Comparison of ENCODE assay signal across 8 mouse cellular contexts in the genomic region with DNA sequence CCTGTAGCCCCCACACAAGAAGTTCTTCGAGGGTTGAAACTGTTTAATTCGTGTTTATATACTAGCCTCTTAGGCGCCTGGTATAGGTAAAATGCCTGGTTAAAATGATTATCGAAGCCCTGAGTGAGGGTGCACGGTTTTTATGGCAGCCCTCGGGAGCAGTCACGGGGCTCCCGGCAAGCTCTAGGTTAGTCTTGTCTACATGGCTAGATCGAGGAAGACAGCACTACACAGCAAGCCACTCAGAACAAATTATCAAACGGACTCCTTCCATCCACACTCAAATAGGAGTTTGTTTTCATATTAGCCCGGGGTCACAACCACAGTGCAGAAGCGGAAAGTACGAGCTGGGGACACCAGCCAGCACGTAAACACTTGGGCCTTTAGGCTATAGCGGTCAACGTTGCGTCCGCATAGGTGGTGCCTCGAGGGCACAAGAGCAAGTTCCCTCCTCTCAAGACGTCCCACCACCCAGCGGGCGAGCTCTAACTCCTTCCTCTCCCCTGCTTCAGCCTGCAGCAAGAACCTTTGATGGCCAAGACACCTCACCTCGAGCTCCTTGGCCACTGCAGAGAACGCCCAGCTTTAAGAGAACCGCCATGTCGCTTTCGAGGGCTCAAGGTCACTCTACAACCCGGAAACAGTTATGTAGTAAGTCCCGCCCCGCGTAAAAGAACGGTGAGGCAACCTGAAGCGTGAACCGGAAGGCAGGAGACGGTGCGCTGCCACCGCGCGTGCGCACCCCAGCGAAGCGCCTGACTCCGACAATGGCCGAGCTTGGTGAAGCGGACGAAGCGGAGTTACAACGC. TPM values are rescaled to one million over a fixed set of nuclear protein-coding genes. Genes with fewer than 3 reads are reported as not detected.
A peak's percentile ranks its signal among the peaks of the same experiment; 100 is the strongest.
DNase-seq lines count a peak whose midpoint lies in the region; ATAC-seq and TF ChIP-seq lines count a peak whose summit lies in the region.

A gene (minus strand): TSS at position 624 of the 809 bp plus-strand sequence.
A gene (plus strand): TSS at position 722 of the 809 bp plus-strand sequence.

- WGBS in forebrain, embryonic 15.5 days: 1% methylated on average over 48 of the region's 48 CpGs
- under 1% methylated on average over 48 of the region's 48 CpGs for WGBS in lung, adult 2 months

- no peak for TF ChIP-seq CTCF in lung, adult 2 months (IDR thresholded peaks at IDR 0.05; ENCODE audit: insufficient read depth, low read length)

- peak within 1 kb of the TSS; percentile 96 for H3K9ac ChIP-seq in ES-E14 (ENCODE audit: insufficient read depth, low read depth, low read length, poor library complexity, severe bottlenecking)
- H3K9ac ChIP-seq in forebrain, embryonic 15.5 days (replicated peaks): peak within 1 kb of the TSS; percentile 90

- peaks cover 16% of the 10 kb centered on the region for H3K36me3 ChIP-seq in ES-E14 (ENCODE audit: control insufficient read depth, insufficient read depth, low read length, poor library complexity, severe bottlenecking)
- H3K36me3 ChIP-seq in forebrain, embryonic 15.5 days: peaks cover 49% of the 10 kb centered on the region

- TF ChIP-seq POLR2A in lung, adult 2 months (IDR thresholded peaks at IDR 0.05; ENCODE audit: borderline replicate concordance, extremely low read depth, low read depth, low read length): peak; percentile 96

- peak within 1 kb of the TSS; percentile 65 for H3K27ac ChIP-seq in ES-E14 (ENCODE audit: insufficient read depth, low read depth, low read length, poor library complexity, severe bottlenecking)
- H3K27ac ChIP-seq in forebrain, embryonic 15.5 days (replicated peaks): peak within 1 kb of the TSS; percentile 84

- no peaks in the 10 kb centered on the region for H3K9me3 ChIP-seq in ES-E14 (ENCODE audit: control insufficient read depth, insufficient read depth, low read depth, low read length)
- H3K9me3 ChIP-seq in forebrain, embryonic 15.5 days: no peaks in the 10 kb centered on the region

- in situ Hi-C loops in ES-E14 (cut with MboI; ENCODE audit: low sequenced_read_pairs in 2 of 2, unreplicated experiment in 2 of 2): no loop called here

- H3K4me3 ChIP-seq in ES-E14 (ENCODE audit: insufficient read depth in 1 of 2, low read depth in 1 of 2, low read length in 2 of 2, poor library complexity in 1 of 2, severe bottlenecking in 1 of 2): peak within 1 kb of the TSS; percentile 75 to 79
- H3K4me3 ChIP-seq in forebrain, embryonic 15.5 days: peak within 1 kb of the TSS; percentile 93
- peak within 1 kb of the TSS; percentile 78 for H3K4me3 ChIP-seq in lung, adult 2 months (replicated peaks; ENCODE audit: extremely low read depth, low read depth, low read length)

- peak within 1 kb of the TSS; percentile 86 for H3K4me2 ChIP-seq in forebrain, embryonic 15.5 days (replicated peaks)

- intact Hi-C loops in heart, postnatal 25 days (cut with DNase I): no loop called here

- peak; percentile 93 for DNase-seq in ES-E14 (ENCODE audit: low read depth, low spot score)
- DNase-seq in cerebellum, adult 11-12 months: peak; percentile 95
- DNase-seq in heart, postnatal 25 days (ENCODE audit: low spot score): peak; percentile 90
- peak; percentile 93 to 97 for DNase-seq in layer of hippocampus, adult 18-20 months (ENCODE audit: low spot score in 2 of 2)
- DNase-seq in lung, adult 2 months: peak; percentile 90
- DNase-seq in thymus, adult 18-20 months: peak; percentile 90 to 93

- peaks cover 0 to 5% of the 10 kb centered on the region in 2 experiments; a peak in 1 of 4 replicates for H3K4me1 ChIP-seq in ES-E14 (ENCODE audit: control insufficient read depth in 2 of 2, insufficient read depth in 2 of 2, low read length in 2 of 2, poor library complexity in 1 of 2)
- H3K4me1 ChIP-seq in forebrain, embryonic 15.5 days: peaks cover 32% of the 10 kb centered on the region
- H3K4me1 ChIP-seq in lung, adult 2 months (ENCODE audit: control insufficient read depth, insufficient read depth, low read length): peaks cover 10% of the 10 kb centered on the region

- no peaks in the 10 kb centered on the region for H3K27me3 ChIP-seq in forebrain, embryonic 15.5 days

- peak; percentile 99 for ATAC-seq in forebrain, embryonic 15.5 days (replicated peaks)
- ATAC-seq in neutrophil, adult 5-6 weeks (ENCODE audit: extremely low read depth, insufficient number of reproducible peaks, low FRiP score, poor library complexity, severe bottlenecking): peak; percentile 96

TF ChIP-seq in ES-E14, 5 proteins besides CTCF, POLR2A, EP300 and RAD21:
- TF ChIP-seq ZC3H11A (IDR thresholded peaks at IDR 0.05; ENCODE audit: borderline replicate concordance, low read depth, low read length) (no peak), HCFC1 (IDR thresholded peaks at IDR 0.05; ENCODE audit: borderline replicate concordance, insufficient read depth, low read length) (peak; percentile 60; the same call in 1 of the 2 replicates), ZNF384 (IDR thresholded peaks at IDR 0.05; ENCODE audit: low read depth, low read length) (no peak), CHD2 (IDR thresholded peaks at IDR 0.05; ENCODE audit: low read depth, low read length) (0 out of 2 replicates have a peak, but pooled peaks have one; percentile 44), MAFK (IDR thresholded peaks at IDR 0.05; ENCODE audit: insufficient read depth, low read depth, low read length) (no peak)
TF ChIP-seq in ES-E14: peak in this region for 2.

RNA-seq across cellular contexts. Expression of the first gene that starts in this region (rescaled TPM):
- total RNA-seq in ES-E14 (2012; rRNA removed): 160 and 168 TPM in 2 replicates
- polyA plus RNA-seq in forebrain, embryonic 15.5 days (2015; fragmentation: Nextera tagmentation; extraction: Ambion mirVana): 197 and 209 TPM in 2 replicates
- 100 to 1,000 TPM; 709 to 741 TPM for total RNA-seq in heart, postnatal 25 days (2021)
- 100 to 1,000 TPM; 118 to 124 TPM for total RNA-seq in layer of hippocampus, adult 18-20 months (2021)
- polyA plus RNA-seq in lung, adult 2 months (2012; rRNA removed): 91.0 and 114 TPM in 2 replicates
- 76.4 and 77.9 TPM in 2 replicates for total RNA-seq in neutrophil, adult 5-6 weeks (2017)

RNA-seq across cellular contexts. Expression of the second gene that starts in this region (rescaled TPM):
- total RNA-seq in ES-E14 (2012; rRNA removed): 133 and 179 TPM in 2 replicates
- 328 and 352 TPM in 2 replicates for polyA plus RNA-seq in forebrain, embryonic 15.5 days (2015; fragmentation: Nextera tagmentation; extraction: Ambion mirVana)
- 100 to 1,000 TPM; 271 to 273 TPM for total RNA-seq in heart, postnatal 25 days (2021)
- 100 to 1,000 TPM; 212 to 222 TPM for total RNA-seq in layer of hippocampus, adult 18-20 months (2021)
- polyA plus RNA-seq in lung, adult 2 months (2012; rRNA removed): 80.5 and 90.8 TPM in 2 replicates
- 68.5 and 70.9 TPM in 2 replicates for total RNA-seq in neutrophil, adult 5-6 weeks (2017)

Comparison
In these comparisons a context has a peak if more than half of its experiments do, and no peak if none do; other contexts are left out.
1. Peak in every context shown above with its lines: DNase-seq, ATAC-seq, H3K4me3 ChIP-seq and H3K27ac ChIP-seq.